Mouse (Mus musculus) kidney, embryonic 14.5 days (tissue): ENCODE data around the gene Zbtb20. TPM values are rescaled to one million over a fixed set of nuclear protein-coding genes. Genes with fewer than 3 reads are reported as not detected.
A peak's percentile ranks its signal among the peaks of the same experiment; 100 is the strongest.

ENCODE experiments used
- ATAC-seq: fragments of 200-750 bp; cut with Nextera tagmentation; 2 replicates; pipeline ENCODE4 v1.8.0; 2017; ENCODE audit warnings: moderate number of reproducible peaks, mild to moderate bottlenecking, moderate TSS enrichment, moderate library complexity; ENCODE audit not compliant: low FRiP score, low TSS enrichment
- H3K27ac ChIP-seq: fragments of 300-500 bp; sonication (generic); 2 replicates; pipeline ENCODE4 v1.5.1; 2014; ENCODE audit warnings: low read depth, mild to moderate bottlenecking, low read length, moderate library complexity, mixed read lengths
- H3K27me3 ChIP-seq: fragments of 300-500 bp; sonication (generic); 2 replicates; pipeline ENCODE4 v1.6.1; 2014; ENCODE audit warnings: mild to moderate bottlenecking, low read length; ENCODE audit not compliant: control insufficient read depth, insufficient read depth
- H3K36me3 ChIP-seq: fragments of 300-500 bp; sonication (generic); 2 replicates; pipeline ENCODE4 v1.6.1; 2014; ENCODE audit warnings: low read length, mixed read lengths; ENCODE audit not compliant: control insufficient read depth, insufficient read depth
- H3K4me1 ChIP-seq: fragments of 300-500 bp; sonication (generic); 2 replicates; pipeline ENCODE4 v1.6.1; 2014; ENCODE audit warnings: low read length, mixed read lengths; ENCODE audit not compliant: control insufficient read depth, insufficient read depth
- H3K4me2 ChIP-seq: fragments of 300-500 bp; sonication (generic); replicated peaks from 2 replicates; pipeline ENCODE4 v1.6.1; 2014; ENCODE audit warnings: low read depth, mild to moderate bottlenecking, low read length
- H3K4me3 ChIP-seq: fragments of 300-500 bp; sonication (generic); 2 replicates; pipeline ENCODE4 v1.5.1; 2014; ENCODE audit warnings: mild to moderate bottlenecking, low read length
- H3K9ac ChIP-seq: fragments of 300-500 bp; sonication (generic); 2 replicates; pipeline ENCODE4 v1.6.1; 2014; ENCODE audit warnings: low read depth, mild to moderate bottlenecking, low read length, moderate library complexity
- H3K9me3 ChIP-seq: fragments of 300-500 bp; sonication (generic); 2 replicates; pipeline ENCODE4 v1.6.1; 2016; ENCODE audit warnings: low read length; ENCODE audit not compliant: control insufficient read depth
- WGBS: fragments of 180-500 bp; shearing (Covaris S2); extraction: QIAGEN DNeasy Blood & Tissue Kit; methylation state at CpG from one replicate; pipeline ENCODE4 v1.1.7; 2014; 5-methylcytosine and 5-hydroxymethylcytosine counted together
- polyA plus RNA-seq: library from polyadenylated mRNA; unstranded; fragments of >200 nt; fragmentation: Nextera tagmentation; extraction: Ambion mirVana; gene quantifications from 2 replicates; pipeline ENCODE4 v1.2.1, GENCODE M21; 2014

The Zbtb20 gene
- polyA plus RNA-seq = 43.3 and 44.5 TPM in 2 replicates

DNA sequence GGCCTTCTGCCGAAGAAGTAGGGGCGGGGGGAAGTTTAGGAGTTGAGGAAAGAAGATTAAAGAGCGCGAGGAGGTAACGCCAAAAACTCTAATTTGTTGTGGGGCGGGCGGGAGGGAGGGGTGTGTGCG is at the start of gene Zbtb20:
TSS of gene Zbtb20 (plus strand) at position 30 of the 129 bp plus-strand sequence.
- Histone ChIP-seq H3K4me1 (peaks cover 8% of the 10 kb centered on the region; the same call in 1 of the 2 replicates), H3K4me2 (peak within 1 kb of the TSS; percentile 50), H3K9me3 (no peaks in the 10 kb centered on the region), H3K9ac (peak within 1 kb of the TSS; percentile 68), H3K4me3 (peak within 1 kb of the TSS; percentile 54), H3K36me3 (no peaks in the 10 kb centered on the region), H3K27ac (peak within 1 kb of the TSS; percentile 99), H3K27me3 (no peaks in the 10 kb centered on the region)
- WGBS = 0% methylated on average over 3 of the region's 8 CpGs
- ATAC-seq = no peak

DNA sequence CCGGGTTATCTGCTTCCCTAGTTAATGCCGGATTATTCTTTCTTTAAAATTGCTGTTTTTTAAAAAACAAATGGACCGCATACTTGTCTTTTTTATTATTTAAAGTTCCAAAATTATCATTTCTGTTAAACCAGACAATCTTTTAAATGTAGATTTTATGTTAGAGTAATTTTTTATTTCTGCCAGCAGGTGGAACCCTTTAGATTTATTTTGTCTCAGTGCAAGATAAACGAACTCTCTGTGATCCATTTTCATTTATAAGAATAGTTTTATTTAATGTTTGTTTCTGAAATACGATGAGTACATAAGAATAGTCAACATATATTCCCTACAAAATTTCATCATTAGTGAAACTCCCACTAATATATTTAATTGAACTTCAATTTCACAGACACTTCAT is 39.7 kb upstream of the Zbtb20 start:
- H3K9ac ChIP-seq = no peak overlapping the region
- no peaks in the 10 kb centered on the region for H3K27me3 ChIP-seq
- no peaks in the 10 kb centered on the region for H3K36me3 ChIP-seq
- H3K4me2 ChIP-seq = no peak overlapping the region
- H3K4me1 ChIP-seq = no peaks in the 10 kb centered on the region
- H3K9me3 ChIP-seq = no peaks in the 10 kb centered on the region
- ATAC-seq = no peak
- no peak overlapping the region for H3K4me3 ChIP-seq
- 75% methylated on average over 5 of the region's 5 CpGs for WGBS
- H3K27ac ChIP-seq = no peak overlapping the region

DNA sequence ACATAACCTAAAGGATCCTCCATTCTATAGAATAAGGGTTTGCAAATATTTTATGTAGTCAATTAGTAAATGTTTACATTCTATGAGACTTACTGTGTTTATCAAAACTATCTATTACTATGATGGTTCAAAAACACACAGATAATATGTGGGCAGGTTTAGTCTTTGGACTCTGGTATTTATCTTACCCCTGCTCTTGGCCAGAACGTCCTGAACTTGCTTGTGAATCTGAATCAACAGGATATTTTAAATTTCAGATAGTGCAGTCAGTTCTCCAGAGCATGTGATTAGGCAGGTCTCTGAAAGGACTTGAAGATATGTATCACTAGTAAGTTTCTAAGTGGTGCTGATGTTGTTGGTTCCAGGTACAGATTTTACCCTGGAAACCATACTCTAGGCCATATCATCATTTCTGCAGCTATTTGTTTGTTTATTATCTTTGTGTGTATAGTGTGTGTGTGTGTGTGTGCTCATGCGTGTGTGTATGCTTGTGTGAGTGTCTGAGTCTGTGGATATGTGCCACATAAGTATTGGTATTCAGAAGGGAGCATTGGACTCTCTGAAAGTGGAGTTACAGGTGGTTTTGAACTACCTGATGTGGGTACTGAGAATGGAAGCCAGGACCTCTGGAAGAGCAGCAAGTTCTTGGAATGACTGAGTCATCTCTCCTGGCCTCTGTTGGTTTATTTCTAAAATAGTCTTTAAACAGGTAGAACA is 39.1 kb upstream of the Zbtb20 start:
- Histone ChIP-seq H3K27me3 (no peaks in the 10 kb centered on the region), H3K4me3 (no peak overlapping the region), H3K4me1 (no peaks in the 10 kb centered on the region), H3K36me3 (no peaks in the 10 kb centered on the region), H3K27ac (no peak overlapping the region), H3K9me3 (no peaks in the 10 kb centered on the region), H3K9ac (no peak overlapping the region), H3K4me2 (no peak overlapping the region)
- ATAC-seq = no peak
- WGBS = 70% methylated on average over 2 of the region's 2 CpGs

DNA sequence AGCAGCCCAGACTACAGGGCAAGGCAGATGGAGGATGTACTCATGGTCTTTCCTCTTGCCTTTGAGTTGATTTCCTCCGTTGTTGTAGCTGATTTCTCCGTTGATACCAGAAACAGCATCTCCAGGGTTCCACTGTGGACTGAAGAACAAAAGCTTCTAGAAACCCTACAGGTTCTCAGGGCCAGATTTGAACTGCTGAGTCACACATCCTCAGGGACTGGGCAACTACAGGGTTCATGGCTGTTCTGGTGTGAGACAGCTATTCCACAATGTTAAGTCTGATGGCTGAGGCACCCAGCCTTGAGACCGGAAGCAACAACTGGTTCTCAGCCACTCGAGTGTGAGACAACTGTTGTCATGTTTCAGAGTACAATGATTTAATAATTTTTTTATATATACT is 37.5 kb upstream of the Zbtb20 start:
- Histone ChIP-seq H3K4me3 (no peak overlapping the region), H3K27me3 (no peaks in the 10 kb centered on the region)

DNA sequence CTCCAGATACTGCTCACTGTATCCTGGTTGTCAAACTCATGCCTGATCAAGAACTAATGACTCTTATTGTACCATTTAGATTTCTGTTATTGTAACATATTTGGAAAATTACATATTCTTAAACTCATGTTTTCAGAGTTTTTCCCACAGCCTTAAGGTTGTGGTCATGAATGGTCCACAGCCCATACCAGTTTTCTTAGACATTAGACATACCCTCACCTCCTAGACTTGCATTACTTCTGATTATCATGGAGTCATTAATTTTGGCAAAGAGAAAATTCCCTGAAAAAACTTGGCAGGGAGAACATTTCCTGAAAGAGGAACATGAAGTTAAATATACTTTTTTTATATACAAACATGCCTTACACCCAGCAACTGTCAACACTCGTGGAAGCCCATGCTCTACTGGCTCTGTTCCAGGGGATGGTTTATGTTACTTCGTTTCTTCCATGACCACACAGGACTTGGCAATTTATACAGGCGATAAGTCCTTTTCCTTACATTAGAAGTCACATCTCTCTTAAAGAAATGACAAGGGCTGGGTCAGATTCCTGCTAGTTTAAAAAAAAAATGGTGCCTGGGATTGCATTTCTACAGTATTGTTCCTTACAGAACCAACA is 18.0 kb upstream of the Zbtb20 start:
- Histone ChIP-seq H3K4me2 (no peak overlapping the region), H3K36me3 (no peaks in the 10 kb centered on the region), H3K27me3 (no peaks in the 10 kb centered on the region), H3K4me1 (no peaks in the 10 kb centered on the region), H3K9ac (no peak overlapping the region), H3K27ac (no peak overlapping the region), H3K9me3 (no peaks in the 10 kb centered on the region), H3K4me3 (no peak overlapping the region)
- WGBS = 78% methylated on average over 3 of the region's 3 CpGs
- ATAC-seq = no peak

More for the DNA sequence above, 37.5 kb upstream of the Zbtb20 start:
- Histone ChIP-seq H3K4me2 (no peak overlapping the region), H3K9ac (no peak overlapping the region), H3K27ac (no peak overlapping the region), H3K4me1 (no peaks in the 10 kb centered on the region), H3K36me3 (no peaks in the 10 kb centered on the region), H3K9me3 (no peaks in the 10 kb centered on the region)
- WGBS = 87% methylated on average over 4 of the region's 4 CpGs
- no peak for ATAC-seq

DNA sequence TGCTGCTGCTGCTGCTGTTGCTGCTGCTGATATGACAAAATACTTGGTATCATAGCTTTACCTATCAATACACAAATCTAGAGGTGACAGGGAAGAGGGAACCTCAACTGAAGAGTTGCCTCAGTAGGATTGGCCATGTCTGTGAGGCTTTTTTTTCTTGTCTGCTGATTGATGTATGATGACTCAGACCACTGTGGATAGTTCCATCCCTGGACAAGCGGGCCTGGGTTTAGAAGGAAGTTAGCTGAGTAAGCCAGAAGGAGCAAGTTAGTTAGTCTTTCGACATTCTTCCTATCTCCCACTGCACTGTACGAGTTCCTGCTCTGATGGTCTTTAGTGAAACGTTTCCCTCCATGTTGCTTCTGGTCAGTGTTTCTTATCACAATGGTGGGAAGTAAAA is 16.4 kb upstream of the Zbtb20 start:
- H3K9me3 ChIP-seq = no peaks in the 10 kb centered on the region
- H3K4me1 ChIP-seq = no peaks in the 10 kb centered on the region
- no peak overlapping the region for H3K27ac ChIP-seq
- H3K27me3 ChIP-seq = no peaks in the 10 kb centered on the region
- 87% methylated on average over 4 of the region's 4 CpGs for WGBS
- H3K9ac ChIP-seq = no peak overlapping the region
- no peak overlapping the region for H3K4me2 ChIP-seq
- no peak overlapping the region for H3K4me3 ChIP-seq
- no peaks in the 10 kb centered on the region for H3K36me3 ChIP-seq
- ATAC-seq = no peak

DNA sequence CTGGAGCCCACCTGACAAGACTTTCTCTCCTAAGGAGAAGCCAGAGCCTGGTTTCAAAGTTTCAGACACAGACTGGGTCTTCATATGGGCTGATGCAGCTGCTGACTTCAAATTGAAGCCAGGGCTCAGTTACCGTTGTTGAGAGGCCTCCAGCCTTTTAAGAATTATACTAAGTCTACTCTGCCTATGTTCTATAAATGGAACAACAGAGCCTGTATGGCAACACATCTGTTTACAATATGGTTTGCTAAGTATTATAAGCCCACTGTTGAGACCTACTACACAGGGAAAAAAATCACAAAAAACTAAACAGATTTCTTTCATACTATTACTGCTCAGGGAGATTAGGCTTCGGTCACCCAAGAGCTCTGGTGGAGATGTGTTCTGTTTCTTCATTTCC is 12.4 kb upstream of the Zbtb20 start:
- no peaks in the 10 kb centered on the region for H3K9me3 ChIP-seq
- H3K36me3 ChIP-seq = no peaks in the 10 kb centered on the region
- H3K27me3 ChIP-seq = no peaks in the 10 kb centered on the region
- no peak overlapping the region for H3K4me2 ChIP-seq
- H3K4me1 ChIP-seq = no peaks in the 10 kb centered on the region
- H3K27ac ChIP-seq = no peak overlapping the region
- ATAC-seq = no peak
- WGBS = 93% methylated on average over 2 of the region's 2 CpGs
- H3K9ac ChIP-seq = no peak overlapping the region
- H3K4me3 ChIP-seq = no peak overlapping the region

DNA sequence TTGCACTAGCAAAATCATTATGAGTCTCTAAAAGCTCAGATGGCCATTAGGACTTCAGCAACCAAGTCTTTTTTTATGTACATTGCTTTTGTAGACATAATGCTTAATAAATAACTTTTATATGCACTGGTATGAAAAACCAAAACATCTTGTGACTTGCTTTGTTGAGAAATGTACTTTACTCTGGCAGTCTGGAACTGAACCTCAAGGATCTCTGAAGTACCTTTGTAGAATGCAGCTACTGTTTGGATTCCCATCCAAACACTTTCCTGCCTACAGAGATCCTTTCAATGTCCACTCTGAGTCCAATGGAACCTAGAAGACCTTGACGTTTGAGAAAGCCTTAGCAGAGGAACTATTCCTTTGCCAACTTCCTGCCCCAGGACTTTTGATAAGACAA is 9.6 kb upstream of the Zbtb20 start:
- Histone ChIP-seq H3K4me3 (no peak overlapping the region), H3K4me2 (no peak overlapping the region), H3K4me1 (no peaks in the 10 kb centered on the region), H3K9ac (no peak overlapping the region), H3K9me3 (no peaks in the 10 kb centered on the region), H3K36me3 (no peaks in the 10 kb centered on the region), H3K27ac (no peak overlapping the region), H3K27me3 (no peaks in the 10 kb centered on the region)
- 79% methylated on average over 1 of the region's 1 CpGs for WGBS
- ATAC-seq = no peak

DNA sequence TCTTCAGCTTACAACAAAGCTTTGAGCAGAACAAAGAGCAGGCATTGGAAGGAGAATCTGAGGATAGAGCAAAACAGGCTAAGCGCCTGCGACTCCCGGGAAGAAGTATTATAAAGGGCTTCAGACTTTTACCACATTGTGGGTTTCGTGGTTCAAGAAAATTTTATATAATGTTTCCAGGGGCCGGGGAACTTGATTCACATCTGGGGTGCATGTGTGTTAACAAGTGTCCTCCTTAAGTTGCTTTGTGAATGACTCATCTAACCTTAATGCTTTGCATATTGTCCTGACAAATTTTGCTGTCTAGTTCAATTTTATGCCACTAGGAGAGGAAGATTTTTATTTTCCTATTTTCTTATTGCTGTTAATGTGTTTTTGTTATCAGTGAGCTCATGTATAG is 3.6 kb upstream of the Zbtb20 start:
- WGBS = 93% methylated on average over 5 of the region's 5 CpGs
- ATAC-seq = no peak
- Histone ChIP-seq H3K9ac (no peak overlapping the region), H3K4me2 (no peak overlapping the region), H3K27me3 (no peaks in the 10 kb centered on the region), H3K4me1 (0 out of 2 replicates have a peak, but pooled peaks cover 3% of the 10 kb centered on the region), H3K36me3 (no peaks in the 10 kb centered on the region), H3K27ac (no peak overlapping the region), H3K9me3 (no peaks in the 10 kb centered on the region), H3K4me3 (no peak overlapping the region)
